Mouse (Mus musculus) thymus, postnatal 0 days (tissue): ENCODE measurements around the gene Rgs19. TPM values are rescaled to one million over a fixed set of nuclear protein-coding genes. Genes with fewer than 3 reads are reported as not detected.

ENCODE experiments used
- DNase-seq: peaks from one replicate; pipeline ENCODE4 v3.0.0-alpha.2; 2015; ENCODE audit warnings: low spot score
- polyA plus RNA-seq: library from polyadenylated mRNA; unstranded; fragments of >200 nt; fragmentation: Nextera tagmentation; extraction: Ambion mirVana; gene quantifications from 2 replicates; pipeline ENCODE4 v1.2.1, GENCODE M21; 2015

The Rgs19 gene
- 80.7 and 97.8 TPM in 2 replicates for polyA plus RNA-seq

DNA sequence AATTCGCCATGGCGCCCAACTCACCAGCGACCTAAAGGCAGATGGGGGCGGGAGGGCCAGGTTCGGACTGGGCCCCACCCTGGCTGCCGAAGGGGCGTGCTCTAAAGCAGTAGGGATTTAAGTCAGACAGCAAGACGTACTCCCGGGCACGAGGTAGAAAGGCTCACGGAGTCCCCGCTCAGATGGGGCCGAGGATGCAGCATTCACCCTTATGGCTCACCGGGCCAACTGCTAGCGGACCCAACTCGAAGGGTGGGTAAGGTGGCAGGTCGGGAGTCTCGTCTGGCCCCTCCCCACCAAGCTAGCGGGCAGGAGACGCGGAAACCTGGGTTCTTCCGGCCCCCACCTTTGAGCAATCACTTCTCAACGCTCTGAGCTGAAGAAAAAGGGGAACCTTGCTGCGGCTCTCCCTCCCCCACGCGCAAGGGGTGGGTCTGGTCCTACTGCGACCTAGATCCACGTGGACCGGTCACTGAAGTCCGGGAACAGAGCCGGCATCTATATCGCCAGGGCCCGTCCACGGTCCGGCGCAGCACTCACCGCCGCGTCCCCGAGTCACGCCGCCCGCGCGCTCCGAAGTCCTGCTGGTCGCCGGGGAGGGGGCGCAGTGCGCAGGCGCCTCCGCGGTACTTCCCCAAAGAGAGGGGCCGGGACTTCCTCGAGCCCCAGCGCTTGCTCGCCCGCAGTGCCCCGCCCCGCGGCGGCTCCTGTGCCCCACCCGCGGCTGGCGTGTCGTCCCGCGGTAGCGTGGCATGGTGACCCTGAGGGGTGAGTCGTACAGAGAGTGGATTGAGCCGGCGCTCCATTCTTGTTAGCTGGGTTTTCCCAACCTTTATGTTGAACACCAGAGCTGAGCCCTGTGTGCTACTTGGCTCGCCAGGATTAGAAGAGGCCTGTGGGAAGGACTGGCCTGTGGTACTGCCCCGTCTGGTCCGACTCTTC is at the start of gene Rgs19:
TSS of gene Rgs19 (minus strand) at position 639 of the 942 bp plus-strand sequence.
- peak; percentile 85 for DNase-seq

GRCm38 (mm10) chr2:181730051-181730450 is 36.3 kb upstream of the Rgs19 start:
- no peak for DNase-seq

DNA sequence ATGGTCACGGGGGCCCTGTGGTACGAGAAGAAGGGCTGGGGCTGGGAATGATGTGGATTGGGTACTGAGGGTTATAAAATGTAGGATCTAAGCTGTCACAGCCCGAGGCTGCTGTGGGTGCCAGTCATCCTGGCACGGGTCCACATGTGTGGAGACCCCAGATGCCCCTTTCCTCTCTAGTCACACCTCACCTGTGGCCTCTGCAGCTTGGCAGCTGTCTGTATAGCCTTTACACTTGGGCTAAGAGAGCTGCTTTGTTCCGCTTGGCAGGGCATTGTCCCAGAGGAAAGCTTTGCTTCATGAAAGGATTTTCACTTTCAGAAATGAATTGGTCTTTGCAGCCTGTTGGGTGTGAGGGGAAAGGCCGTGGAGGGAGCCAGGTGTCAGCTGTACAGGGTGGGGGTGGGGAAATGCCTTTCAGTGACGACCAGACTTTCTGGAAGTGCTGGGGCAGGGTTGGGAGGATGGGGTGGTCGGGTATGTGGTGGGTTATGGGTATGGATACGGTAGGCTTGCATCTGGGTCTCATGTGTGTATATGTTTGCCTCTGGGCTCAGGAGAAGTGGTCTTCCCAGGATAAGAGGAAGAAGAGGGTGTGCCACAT is 34.0 kb upstream of the Rgs19 start:
- DNase-seq: no peak

DNA sequence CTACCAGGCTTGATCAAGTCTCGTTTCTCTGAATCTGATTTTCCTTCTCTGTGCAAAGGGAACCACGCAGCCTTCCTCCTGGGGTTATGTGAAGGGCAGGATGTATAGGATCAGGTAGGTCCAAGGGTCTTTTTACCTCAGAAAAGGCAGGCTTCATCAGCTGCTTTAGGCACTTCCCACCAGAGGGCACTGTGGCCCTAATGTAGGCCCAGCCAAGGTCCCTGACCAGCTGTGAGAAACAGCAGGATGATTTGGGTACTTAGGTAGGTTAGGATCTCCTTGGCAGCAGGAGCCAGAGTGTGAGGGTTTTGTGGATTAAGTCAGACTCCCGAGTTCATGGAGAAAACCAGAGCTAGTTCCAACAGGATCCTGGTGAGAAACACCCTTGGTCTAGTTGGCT is 28.4 kb upstream of the Rgs19 start:
- peak; percentile 36 for DNase-seq

DNA sequence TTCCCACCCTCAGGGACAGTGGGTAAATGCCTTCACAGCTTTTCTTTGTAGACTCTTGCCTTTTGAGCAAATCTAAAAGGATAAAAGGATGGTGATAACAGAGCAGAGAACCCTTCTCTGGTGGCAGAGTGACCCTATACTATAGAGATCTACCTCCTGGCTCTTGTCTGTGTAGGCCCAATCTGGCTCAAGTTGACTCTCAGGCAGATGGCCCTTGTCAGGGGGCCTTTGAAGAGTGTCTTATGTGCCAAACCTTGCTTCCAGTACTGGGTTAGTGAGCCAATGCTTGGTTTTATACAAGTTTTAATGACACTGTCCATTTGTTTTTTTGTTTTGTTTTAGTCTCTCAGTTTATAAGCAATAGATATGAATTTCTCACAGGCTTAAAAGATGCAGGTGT is 27.4 kb upstream of the Rgs19 start:
- DNase-seq: no peak

- no peak for DNase-seq
These were observed 26.3 kb upstream of the Rgs19 start for GRCm38 (mm10) chr2:181720061-181720460.

DNA sequence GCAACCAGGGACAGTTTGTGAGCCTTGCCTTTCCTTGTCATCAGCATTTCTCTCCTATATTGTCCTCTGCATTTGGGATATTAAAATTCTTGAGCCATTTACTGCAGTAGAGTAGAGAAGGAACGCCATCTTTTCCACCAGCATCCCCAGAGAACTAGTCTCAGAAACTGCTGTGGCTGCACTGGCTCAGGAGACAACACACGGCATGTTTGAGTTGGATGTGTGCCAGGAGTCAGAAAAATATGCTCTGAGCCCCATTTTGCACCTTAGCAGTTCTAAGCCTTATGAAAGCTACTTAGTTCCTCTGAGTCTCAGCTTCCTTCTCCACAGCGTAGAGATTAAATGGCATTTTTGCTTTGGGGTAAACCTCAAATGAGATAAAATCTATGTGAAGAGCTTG is 23.2 kb upstream of the Rgs19 start:
- no peak for DNase-seq

- no peak for DNase-seq
These were observed 21.6 kb upstream of the Rgs19 start for GRCm38 (mm10) chr2:181715382-181715781.

- peak; percentile 17 for DNase-seq
These were observed 21.1 kb upstream of the Rgs19 start, which contains the start of gene Oprl1 for GRCm38 (mm10) chr2:181714903-181715326. TSS of gene Oprl1 (plus strand) at chr2:181715016.

- no peak for DNase-seq
These were observed 20.0 kb upstream of the Rgs19 start for GRCm38 (mm10) chr2:181713749-181714148.

DNA sequence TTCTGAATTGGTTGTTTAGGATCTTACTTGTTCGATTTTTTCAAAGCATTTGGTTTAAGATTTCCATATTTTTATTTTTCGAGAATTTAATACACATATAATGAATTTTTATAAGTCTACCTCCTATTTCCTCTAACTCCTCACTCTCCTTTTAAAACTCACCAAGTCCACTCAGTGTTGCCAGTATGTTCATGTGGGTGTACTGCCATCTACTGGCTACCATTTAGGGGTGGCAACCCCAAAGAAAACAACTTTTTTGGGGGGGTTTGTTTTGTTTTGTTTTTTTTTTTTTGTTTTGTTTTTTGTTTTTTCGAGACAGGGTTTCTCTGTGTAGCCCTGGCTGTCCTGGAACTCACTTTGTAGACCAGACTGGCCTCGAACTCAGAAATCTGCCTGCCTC is 12.9 kb upstream of the Rgs19 start:
- DNase-seq: peak; percentile 26

GRCm38 (mm10) chr2:181698241-181698640 is 4.5 kb upstream of the Rgs19 start, which contains the start of gene Lkaaear1:
TSS of gene Lkaaear1 (minus strand) at chr2:181698442.
- DNase-seq: no peak

DNA sequence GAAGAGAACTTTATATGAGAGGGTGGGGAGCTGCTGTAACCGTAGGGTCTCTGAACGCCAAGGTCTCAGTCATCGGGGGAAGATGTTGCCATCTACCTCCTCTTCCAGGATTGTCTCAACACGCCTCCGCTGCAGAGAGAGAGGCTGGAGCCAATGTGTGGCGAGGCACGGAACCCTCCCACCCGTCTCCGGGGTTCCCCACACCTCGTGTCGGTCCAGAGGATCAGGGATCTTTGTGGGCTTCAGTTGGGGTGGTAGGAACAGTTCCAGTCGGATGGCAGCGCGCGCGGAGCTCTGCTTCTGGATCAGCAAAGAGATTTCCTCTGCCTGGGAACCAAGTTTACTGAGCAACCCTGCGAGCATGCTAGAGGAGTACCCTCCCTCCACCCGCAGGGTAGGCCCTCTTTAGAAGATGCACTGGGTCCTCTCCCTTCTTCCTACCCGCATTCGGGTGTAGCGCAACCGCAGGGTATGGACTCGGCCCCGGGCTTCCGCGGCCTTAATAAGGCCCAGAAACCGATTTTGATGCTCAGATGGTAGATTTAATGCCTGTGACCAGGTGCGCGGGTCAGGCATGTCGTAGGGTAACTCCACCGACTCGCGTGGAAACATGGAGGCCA is 3.1 kb upstream of the Rgs19 start:
- DNase-seq: no peak

GRCm38 (mm10) chr2:181695776-181696175 is 2.0 kb upstream of the Rgs19 start:
- no peak for DNase-seq

- DNase-seq: no peak
These were observed 804 bp upstream of the Rgs19 start for GRCm38 (mm10) chr2:181694581-181694980.

- DNase-seq: no peak
These were observed 1.5 kb downstream of the Rgs19 start for GRCm38 (mm10) chr2:181692304-181692703.

- DNase-seq: peak; percentile 43
These were observed 2.2 kb downstream of the Rgs19 start for GRCm38 (mm10) chr2:181691571-181691970.

DNA sequence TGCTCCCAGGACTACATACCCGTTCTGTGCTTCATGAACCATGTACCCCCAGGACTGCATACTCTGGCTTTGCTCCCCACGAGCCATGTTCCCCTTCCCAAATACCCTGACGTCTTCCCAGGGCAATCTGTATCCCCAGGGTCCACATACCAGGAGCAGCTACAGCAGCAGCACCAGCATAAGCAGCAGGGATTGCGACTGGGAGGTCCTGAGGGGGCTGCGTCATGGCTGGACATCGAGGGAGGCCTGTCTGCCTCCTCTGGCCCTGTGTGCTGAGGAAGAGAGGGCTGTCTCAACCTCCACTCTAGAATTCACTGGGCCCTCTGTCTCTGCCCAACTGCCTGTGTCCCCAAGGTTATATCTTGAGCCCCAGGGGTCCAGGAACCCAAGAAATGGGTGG is 2.7 kb downstream of the Rgs19 start:
- DNase-seq: no peak

- DNase-seq: no peak
These were observed 4.2 kb downstream of the Rgs19 start for GRCm38 (mm10) chr2:181689466-181690160.

DNA sequence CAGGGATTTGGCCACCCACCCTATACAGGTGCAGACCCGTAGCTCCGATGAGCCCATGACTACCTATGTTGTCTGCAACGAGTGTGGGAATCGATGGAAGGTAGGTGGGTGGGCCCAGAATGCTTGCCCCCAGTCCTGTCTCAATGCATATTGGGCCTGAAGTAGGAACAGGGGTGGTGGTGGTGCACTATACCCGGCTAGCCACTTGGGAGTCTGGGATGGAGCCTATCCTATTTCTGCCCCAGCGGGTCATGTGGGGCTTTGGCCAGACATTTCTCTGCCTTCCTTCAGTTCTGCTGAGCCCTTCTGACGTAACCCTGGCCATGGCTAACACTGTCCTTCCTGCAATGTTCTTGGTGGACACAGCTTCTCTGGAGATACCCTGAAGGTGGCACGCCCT is 6.2 kb downstream of the Rgs19 start:
- no peak for DNase-seq

GRCm38 (mm10) chr2:181685686-181686085 is 8.1 kb downstream of the Rgs19 start:
- no peak for DNase-seq
